Mouse (Mus musculus): ENCODE measurements around the gene Nav2.

GRCm38 (mm10) chr7:49439136-49439535 is 530.6 kb downstream of the Nav2 start:
- TF ChIP-seq GATA1 (IDR thresholded peaks at IDR 0.05; ENCODE audit: borderline replicate concordance, low read length) (no peak), FLI1 (IDR thresholded peaks at IDR 0.05; ENCODE audit: low read length) (no peak)
